Mouse (Mus musculus) activated CD4-positive, CD25-positive, alpha-beta regulatory T cell, adult 9 weeks (primary cell): ENCODE measurements around the gene Endou. TPM values are rescaled to one million over a fixed set of nuclear protein-coding genes. Genes with fewer than 3 reads are reported as not detected.

Experiments
- polyA plus RNA-seq: library from polyadenylated mRNA; unstranded; fragments of 100-300 nt; shearing (Covaris generic); gene quantifications from one replicate; pipeline ENCODE4 v1.2.1, GENCODE M21; 2017

Endou gene
- 0.16 TPM for polyA plus RNA-seq

GRCm38 (mm10) chr15:97731111-97731510, at the start of gene Endou:
Gene Endou, minus strand, starts transcription at chr15:97731339.

GRCm38 (mm10) chr15:97778311-97779098, 47.4 kb upstream of the Endou start, which contains the start of gene Slc48a1:
Gene Slc48a1, plus strand, starts transcription at chr15:97778520.

GRCm38 (mm10) chr15:97767280-97768186, 36.4 kb upstream of the Endou start, which contains the start of gene Rapgef3:
Gene Rapgef3, minus strand, starts transcription at chr15:97767972.

GRCm38 (mm10) chr15:97705211-97706050, 25.7 kb downstream of the Endou start, which contains the start of gene Rpap3:
Gene Rpap3, minus strand, starts transcription at chr15:97705825.

Other genes starting within 250 kb of the Endou start
- gene Rpap3, start 25.5 kb downstream of the Endou start, polyA plus RNA-seq = 29.7 TPM
- 2.2 TPM for gene Rapgef3, start 36.6 kb upstream of the Endou start, polyA plus RNA-seq
- gene Slc48a1, start 47.2 kb upstream of the Endou start, polyA plus RNA-seq = 41.6 TPM
- gene Hdac7, start 113.2 kb upstream of the Endou start, polyA plus RNA-seq = 74.9 TPM
- gene Vdr, start 179.3 kb upstream of the Endou start, polyA plus RNA-seq = 1.6 TPM
- 24.2 TPM for gene Tmem106c, start 232.9 kb upstream of the Endou start, polyA plus RNA-seq